ENCODE assay signal across 10 mouse cellular contexts in the genomic region with DNA sequence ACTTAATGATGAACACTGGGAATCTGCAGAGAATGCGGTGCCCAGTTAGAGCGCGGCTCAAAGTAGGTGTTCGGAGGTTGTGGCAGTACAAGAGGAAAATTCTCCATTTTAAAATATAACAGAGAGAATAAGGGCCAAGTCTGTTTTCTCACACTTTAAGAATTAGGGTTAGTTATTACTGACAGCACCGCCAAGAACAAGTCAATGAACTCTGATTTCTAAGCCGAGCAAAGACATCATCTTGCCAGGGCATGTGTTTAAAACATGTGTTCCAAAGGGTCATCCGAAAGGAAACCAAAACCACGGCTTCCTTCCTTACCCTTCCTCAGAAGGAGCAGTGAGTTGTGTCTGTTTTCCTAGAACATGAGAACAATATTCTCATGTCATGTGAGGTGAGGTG.
"Had no signal": no experiment of that assay in that cellular context is flagged by ENCODE, and none has a peak within 500 bp of the region (broad histone marks: within the 10 kb centered on the region; RNA-seq: fewer than 3 reads in every experiment).

No protein-coding gene starts in this region.

- H3K4me1 ChIP-seq: intestine, embryonic 15.5 days had no signal

- H3K4me3 ChIP-seq: intestine, embryonic 15.5 days; left cerebral cortex, adult 2 months; liver, embryonic 13.5 days; midbrain, embryonic 13.5 days had no signal

- H3K9ac ChIP-seq: intestine, embryonic 15.5 days; liver, embryonic 13.5 days; liver, postnatal 0 days; midbrain, embryonic 13.5 days had no signal

- H3K36me3 ChIP-seq: intestine, embryonic 15.5 days; liver, embryonic 13.5 days had no signal

- ATAC-seq: intestine, embryonic 15.5 days; liver, postnatal 0 days; lung, postnatal 0 days; midbrain, embryonic 13.5 days had no signal

- H3K4me2 ChIP-seq: intestine, embryonic 15.5 days; liver, embryonic 13.5 days; midbrain, embryonic 13.5 days had no signal

- DNase-seq: liver, embryonic 13.5 days; liver, postnatal 0 days; lung, postnatal 36 days; right cerebral cortex, postnatal 14 days; thymus, postnatal 14 days had no signal

- H3K27ac ChIP-seq: intestine, embryonic 15.5 days; left cerebral cortex, adult 2 months; liver, embryonic 13.5 days; midbrain, embryonic 13.5 days; stomach, postnatal 0 days had no signal

- H3K9me3 ChIP-seq: intestine, embryonic 15.5 days; liver, embryonic 13.5 days; midbrain, embryonic 13.5 days had no signal

- H3K27me3 ChIP-seq: intestine, embryonic 15.5 days; liver, embryonic 13.5 days had no signal
